Mouse (Mus musculus): ENCODE data around the gene Myo1d. TPM values are rescaled to one million over a fixed set of nuclear protein-coding genes. Genes with fewer than 3 reads are reported as not detected.

The Myo1d gene
- 30.5 and 38.2 TPM in 2 replicates for polyA plus RNA-seq (2015; fragmentation: Nextera tagmentation; extraction: Ambion mirVana)

- no peaks in the 10 kb centered on the region for H3K27me3 ChIP-seq (replicated peaks)
- H3K4me1 ChIP-seq = peaks cover 12% of the 10 kb centered on the region
- 1% methylated on average over 77 of the region's 87 CpGs for WGBS
- H3K9me3 ChIP-seq = no peaks in the 10 kb centered on the region
- peak within 1 kb of the TSS; percentile 86 for H3K4me2 ChIP-seq
- H3K27ac ChIP-seq = peak within 1 kb of the TSS; percentile 85
- peak within 1 kb of the TSS; percentile 42; the same call in 1 of the 2 replicates for H3K9ac ChIP-seq
- peak within 1 kb of the TSS; percentile 68 for H3K4me3 ChIP-seq (replicated peaks)
- no peaks in the 10 kb centered on the region for H3K36me3 ChIP-seq
- peak; percentile 92 for ATAC-seq (ENCODE audit: insufficient read depth, low FRiP score, low read depth)
Observed at GRCm38 (mm10) chr11:80779527-80780344, at the start of gene Myo1d. Myo1d (minus strand) TSS chr11:80780025.

DNA sequence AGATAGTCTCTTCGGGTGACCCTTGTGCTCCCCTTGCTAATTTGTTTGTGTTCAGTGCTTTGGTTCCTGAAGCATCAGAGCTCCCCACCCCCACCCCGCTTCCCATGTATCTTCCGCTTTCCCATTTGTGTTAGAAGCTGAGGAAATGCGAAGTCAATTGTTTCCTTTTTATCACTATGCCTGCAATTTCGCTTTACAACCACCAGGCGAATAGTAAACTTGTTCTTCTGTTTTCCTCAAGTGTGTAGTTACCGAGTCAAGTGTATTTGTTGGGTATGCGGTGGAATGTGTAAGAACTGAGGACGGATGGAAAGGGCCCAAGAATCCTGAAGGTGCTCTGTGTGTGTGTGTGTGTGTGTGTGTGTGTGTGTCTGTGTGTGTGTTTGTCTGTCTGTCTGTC is 42.0 kb upstream of the Myo1d start:
- no peaks in the 10 kb centered on the region for H3K36me3 ChIP-seq
- no peak overlapping the region for H3K4me3 ChIP-seq (replicated peaks)
- ATAC-seq (ENCODE audit: insufficient read depth, low FRiP score, low read depth) = no peak
- H3K27me3 ChIP-seq (replicated peaks) = no peaks in the 10 kb centered on the region
- peaks cover 10% of the 10 kb centered on the region for H3K4me1 ChIP-seq
- no peak overlapping the region for H3K9ac ChIP-seq
- H3K9me3 ChIP-seq = no peaks in the 10 kb centered on the region
- no peak overlapping the region; the same call in 1 of the 2 replicates for H3K27ac ChIP-seq
- H3K4me2 ChIP-seq = no peak overlapping the region
- 76% methylated on average over 9 of the region's 9 CpGs for WGBS

- Histone ChIP-seq H3K27ac (peak overlapping the region; percentile 31; the same call in 1 of the 2 replicates), H3K9me3 (no peaks in the 10 kb centered on the region), H3K9ac (no peak overlapping the region), H3K36me3 (no peaks in the 10 kb centered on the region), H3K4me3 (replicated peaks) (no peak overlapping the region), H3K27me3 (replicated peaks) (no peaks in the 10 kb centered on the region), H3K4me2 (no peak overlapping the region), H3K4me1 (peaks cover 10% of the 10 kb centered on the region)
- ATAC-seq (ENCODE audit: insufficient read depth, low FRiP score, low read depth) = no peak; the same call in 1 of the 2 replicates
- 48% methylated on average over 14 of the region's 14 CpGs for WGBS
Observed at GRCm38 (mm10) chr11:80821296-80821695, 41.5 kb upstream of the Myo1d start.

- H3K4me3 ChIP-seq (replicated peaks) = no peak overlapping the region
- H3K4me1 ChIP-seq = peaks cover 10% of the 10 kb centered on the region
- no peaks in the 10 kb centered on the region for H3K9me3 ChIP-seq
- H3K27ac ChIP-seq = peak overlapping the region; percentile 54; the same call in 1 of the 2 replicates
- ATAC-seq (ENCODE audit: insufficient read depth, low FRiP score, low read depth) = peak; percentile 87
- H3K4me2 ChIP-seq = no peak overlapping the region
- H3K9ac ChIP-seq = no peak overlapping the region
- peaks cover 9% of the 10 kb centered on the region; the same call in 1 of the 2 replicates for H3K36me3 ChIP-seq
- 67% methylated on average over 3 of the region's 3 CpGs for WGBS
- H3K27me3 ChIP-seq (replicated peaks) = no peaks in the 10 kb centered on the region
Observed at GRCm38 (mm10) chr11:80820085-80820484, 40.3 kb upstream of the Myo1d start.

DNA sequence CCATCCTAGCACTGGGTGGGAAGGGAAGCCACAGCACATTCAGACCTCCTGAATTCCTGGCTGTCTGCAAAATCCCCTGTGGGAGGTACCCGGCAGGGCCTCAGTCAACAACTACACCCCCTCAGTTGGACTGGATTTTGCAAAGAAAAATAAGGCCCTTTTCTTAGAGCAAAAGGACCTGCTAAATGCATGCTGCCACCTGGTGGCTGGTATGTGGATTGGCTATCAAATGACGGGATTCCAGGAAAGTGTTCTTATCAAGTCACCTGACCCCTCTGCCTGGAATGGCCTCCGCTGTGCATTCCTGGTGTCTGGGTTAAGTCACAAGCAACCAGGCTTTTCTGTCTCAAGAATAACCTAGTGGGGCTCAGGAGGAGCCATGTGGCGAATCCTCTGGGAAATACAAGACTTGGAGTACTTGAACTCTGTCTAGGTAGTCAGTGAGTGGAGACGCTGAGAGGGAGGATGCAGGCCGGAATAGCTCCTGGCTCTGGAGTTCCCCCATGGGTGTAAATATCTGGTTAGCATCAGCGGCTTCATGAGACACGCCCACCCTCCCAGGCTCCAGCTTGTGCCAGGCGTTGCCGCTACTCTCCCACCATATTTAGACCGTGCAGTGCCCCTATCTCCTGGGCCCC is 38.4 kb upstream of the Myo1d start:
- Histone ChIP-seq H3K4me2 (0 out of 2 replicates have a peak overlapping the region, but pooled peaks have one; percentile 21), H3K9me3 (no peaks in the 10 kb centered on the region), H3K4me1 (peaks cover 10% of the 10 kb centered on the region), H3K4me3 (replicated peaks) (no peak overlapping the region), H3K36me3 (peaks cover 14% of the 10 kb centered on the region), H3K27me3 (replicated peaks) (no peaks in the 10 kb centered on the region), H3K27ac (peak overlapping the region; percentile 46; the same call in 1 of the 2 replicates), H3K9ac (no peak overlapping the region)
- peak; percentile 36; the same call in 1 of the 2 replicates for ATAC-seq (ENCODE audit: insufficient read depth, low FRiP score, low read depth)
- 29% methylated on average over 11 of the region's 11 CpGs for WGBS

DNA sequence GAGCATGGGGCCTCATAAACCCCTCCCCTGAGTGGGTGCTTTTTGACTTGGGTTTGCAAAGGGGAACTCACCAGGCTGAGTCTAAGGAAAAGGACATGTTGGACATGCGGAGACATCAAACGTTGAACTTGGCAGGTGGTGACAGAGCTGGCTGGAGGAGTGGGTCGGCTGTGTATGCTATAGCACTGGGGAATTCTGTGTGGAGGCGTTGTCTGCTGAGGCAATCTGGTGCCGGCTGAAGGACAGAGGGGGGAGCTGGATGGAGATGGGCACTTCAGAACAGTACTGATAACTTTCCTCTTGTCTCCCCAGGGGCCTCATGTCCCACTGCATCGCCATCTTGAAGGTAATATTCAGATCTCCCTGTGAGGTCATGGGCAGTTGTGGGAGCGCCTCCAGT is 35.5 kb upstream of the Myo1d start:
- no peak overlapping the region for H3K27ac ChIP-seq
- H3K9ac ChIP-seq = no peak overlapping the region
- no peak for ATAC-seq (ENCODE audit: insufficient read depth, low FRiP score, low read depth)
- no peaks in the 10 kb centered on the region for H3K27me3 ChIP-seq (replicated peaks)
- peaks cover 10% of the 10 kb centered on the region for H3K4me1 ChIP-seq
- no peak overlapping the region for H3K4me2 ChIP-seq
- peaks cover 15% of the 10 kb centered on the region for H3K36me3 ChIP-seq
- WGBS = 82% methylated on average over 7 of the region's 7 CpGs
- H3K4me3 ChIP-seq (replicated peaks) = no peak overlapping the region
- no peaks in the 10 kb centered on the region for H3K9me3 ChIP-seq

GRCm38 (mm10) chr11:80811156-80811555 is 31.3 kb upstream of the Myo1d start:
- WGBS = 12% methylated on average over 5 of the region's 5 CpGs
- H3K4me3 ChIP-seq (replicated peaks) = peak overlapping the region; percentile 60
- H3K4me1 ChIP-seq = peaks cover 8% of the 10 kb centered on the region; the same call in 1 of the 2 replicates
- no peaks in the 10 kb centered on the region for H3K9me3 ChIP-seq
- H3K27me3 ChIP-seq (replicated peaks) = no peaks in the 10 kb centered on the region
- ATAC-seq (ENCODE audit: insufficient read depth, low FRiP score, low read depth) = no peak
- H3K4me2 ChIP-seq = peak overlapping the region; percentile 83
- H3K27ac ChIP-seq = no peak overlapping the region
- peaks cover 15% of the 10 kb centered on the region for H3K36me3 ChIP-seq
- peak overlapping the region; percentile 65; the same call in 1 of the 2 replicates for H3K9ac ChIP-seq

- Histone ChIP-seq H3K4me3 (replicated peaks) (peak within 1 kb of the TSS; percentile 60), H3K4me1 (peaks cover 8% of the 10 kb centered on the region; the same call in 1 of the 2 replicates), H3K9me3 (no peaks in the 10 kb centered on the region), H3K36me3 (peaks cover 6% of the 10 kb centered on the region; the same call in 1 of the 2 replicates), H3K27me3 (replicated peaks) (no peaks in the 10 kb centered on the region), H3K9ac (peak within 1 kb of the TSS; percentile 65), H3K4me2 (peak within 1 kb of the TSS; percentile 83), H3K27ac (peak within 1 kb of the TSS; percentile 88)
- ATAC-seq (ENCODE audit: insufficient read depth, low FRiP score, low read depth) = peak; percentile 65; the same call in 1 of the 2 replicates
- 1% methylated on average over 51 of the region's 54 CpGs for WGBS
Observed at GRCm38 (mm10) chr11:80809993-80810821, 30.4 kb upstream of the Myo1d start, which contains the start of gene Tmem98. Tmem98 (plus strand) TSS chr11:80810175.

- Histone ChIP-seq H3K27me3 (replicated peaks) (no peaks in the 10 kb centered on the region), H3K9ac (peak overlapping the region; percentile 65; the same call in 1 of the 2 replicates), H3K36me3 (peaks cover 6% of the 10 kb centered on the region; the same call in 1 of the 2 replicates), H3K4me2 (peak overlapping the region; percentile 83), H3K4me1 (peaks cover 8% of the 10 kb centered on the region; the same call in 1 of the 2 replicates), H3K4me3 (replicated peaks) (peak overlapping the region; percentile 60), H3K27ac (peak overlapping the region; percentile 88), H3K9me3 (no peaks in the 10 kb centered on the region)
- no peak for ATAC-seq (ENCODE audit: insufficient read depth, low FRiP score, low read depth)
- WGBS = 12% methylated on average over 5 of the region's 6 CpGs
Observed at GRCm38 (mm10) chr11:80809666-80809992, 29.8 kb upstream of the Myo1d start.

GRCm38 (mm10) chr11:80808551-80809070 is 28.8 kb upstream of the Myo1d start:
- ATAC-seq (ENCODE audit: insufficient read depth, low FRiP score, low read depth) = no peak
- peaks cover 5% of the 10 kb centered on the region; the same call in 1 of the 2 replicates for H3K36me3 ChIP-seq
- 56% methylated on average over 6 of the region's 6 CpGs for WGBS
- no peaks in the 10 kb centered on the region for H3K27me3 ChIP-seq (replicated peaks)
- no peak overlapping the region for H3K4me2 ChIP-seq
- H3K4me3 ChIP-seq (replicated peaks) = no peak overlapping the region
- no peak overlapping the region for H3K9ac ChIP-seq
- H3K27ac ChIP-seq = 0 out of 2 replicates have a peak overlapping the region, but pooled peaks have one; percentile 16
- H3K9me3 ChIP-seq = no peaks in the 10 kb centered on the region
- H3K4me1 ChIP-seq = peaks cover 8% of the 10 kb centered on the region; the same call in 1 of the 2 replicates

GRCm38 (mm10) chr11:80802706-80803105 is 22.9 kb upstream of the Myo1d start:
- Histone ChIP-seq H3K27me3 (replicated peaks) (no peaks in the 10 kb centered on the region), H3K27ac (peak overlapping the region; percentile 74; the same call in 1 of the 2 replicates), H3K4me1 (no peaks in the 10 kb centered on the region), H3K4me3 (replicated peaks) (no peak overlapping the region), H3K36me3 (no peaks in the 10 kb centered on the region), H3K9ac (no peak overlapping the region), H3K4me2 (no peak overlapping the region), H3K9me3 (no peaks in the 10 kb centered on the region)
- WGBS = 25% methylated on average over 3 of the region's 3 CpGs
- peak; percentile 87 for ATAC-seq (ENCODE audit: insufficient read depth, low FRiP score, low read depth)
